ENCODE assay signal across 22 mouse cellular contexts in genomic region chr1:106362841-106363604, GRCm38 (mm10).
A peak's percentile ranks its signal among the peaks of the same experiment; 100 is the strongest.
DNase-seq lines count a peak whose midpoint lies in the region; ATAC-seq and TF ChIP-seq lines count a peak whose summit lies in the region.
"Had no signal": no experiment of that assay in that cellular context is flagged by ENCODE, and none has a peak within 500 bp of the region (broad histone marks: within the 10 kb centered on the region; RNA-seq: fewer than 3 reads in every experiment).

No protein-coding gene starts in this region.

- H3K36me3 ChIP-seq in kidney, embryonic 16.5 days (ENCODE audit: insufficient read depth, low read length): 0 out of 2 replicates have a peak, but pooled peaks cover 5% of the 10 kb centered on the region
- H3K36me3 ChIP-seq in G1E (replicated peaks): peaks cover 18% of the 10 kb centered on the region
- no peaks in the 10 kb centered on the region for H3K36me3 ChIP-seq in kidney, postnatal 0 days (ENCODE audit: insufficient read depth, low read length)
- H3K36me3 ChIP-seq: embryonic facial prominence, embryonic 12.5 days had no signal

- H3K9ac ChIP-seq in kidney, embryonic 16.5 days (replicated peaks; ENCODE audit: low read length): no peak overlapping the region
- no peak overlapping the region for H3K9ac ChIP-seq in kidney, postnatal 0 days (ENCODE audit: low read depth, low read length)
- H3K9ac ChIP-seq: embryonic facial prominence, embryonic 12.5 days; heart, embryonic 13.5 days; liver, embryonic 12.5 days; lung, embryonic 14.5 days had no signal

- no peak for TF ChIP-seq CTCF in gastrocnemius, adult 2 months (IDR thresholded peaks at IDR 0.05)
- TF ChIP-seq CTCF in G1E (IDR thresholded peaks at IDR 0.05; ENCODE audit: low read depth, low read length): no peak
- no peak for TF ChIP-seq CTCF in kidney, postnatal 0 days (IDR thresholded peaks at IDR 0.05; ENCODE audit: low read depth)

- H3K4me2 ChIP-seq in kidney, embryonic 16.5 days (replicated peaks; ENCODE audit: low read depth, low read length): no peak overlapping the region
- H3K4me2 ChIP-seq in kidney, postnatal 0 days (ENCODE audit: low read length): no peak overlapping the region
- H3K4me2 ChIP-seq: embryonic facial prominence, embryonic 12.5 days; heart, embryonic 13.5 days; liver, embryonic 12.5 days; lung, embryonic 14.5 days had no signal

- no peak for ATAC-seq in kidney, embryonic 16.5 days (ENCODE audit: low FRiP score, low TSS enrichment)
- 0 out of 2 replicates have a peak, but pooled peaks have one; percentile 8 for ATAC-seq in G1E (ENCODE audit: extremely low read depth, insufficient number of reproducible peaks, low FRiP score, poor library complexity, severe bottlenecking)
- peak; percentile 65; the same call in 1 of the 2 replicates for ATAC-seq in kidney, postnatal 0 days (replicated peaks; ENCODE audit: low FRiP score, low read depth)
- ATAC-seq in granulocyte monocyte progenitor cell, adult 5-6 weeks (replicated peaks; ENCODE audit: poor library complexity, severe bottlenecking): no peak
- ATAC-seq: activated CD4-positive, CD25-positive, alpha-beta regulatory T cell, adult 4 months; forebrain, embryonic 14.5 days; liver, embryonic 12.5 days; midbrain, embryonic 16.5 days had no signal

- no peaks in the 10 kb centered on the region for H3K9me3 ChIP-seq in kidney, embryonic 16.5 days (ENCODE audit: low read length)
- H3K9me3 ChIP-seq in G1E (replicated peaks): no peaks in the 10 kb centered on the region
- no peaks in the 10 kb centered on the region for H3K9me3 ChIP-seq in kidney, postnatal 0 days (replicated peaks; ENCODE audit: low read length)
- H3K9me3 ChIP-seq: embryonic facial prominence, embryonic 12.5 days; heart, embryonic 13.5 days; liver, embryonic 12.5 days had no signal

- H3K27ac ChIP-seq in gastrocnemius, adult 2 months: peak overlapping the region; percentile 7; the same call in 1 of the 2 replicates
- no peak overlapping the region for H3K27ac ChIP-seq in kidney, embryonic 16.5 days (ENCODE audit: low read length)
- no peak overlapping the region for H3K27ac ChIP-seq in kidney, postnatal 0 days
- H3K27ac ChIP-seq: embryonic facial prominence, embryonic 12.5 days; heart, embryonic 13.5 days; left cerebral cortex, adult 2 months; liver, embryonic 12.5 days had no signal

- 63% methylated on average over 3 of the region's 3 CpGs for WGBS in kidney, embryonic 16.5 days
- WGBS in kidney, postnatal 0 days: 55% methylated on average over 3 of the region's 3 CpGs

- H3K4me3 ChIP-seq in gastrocnemius, adult 2 months: no peak overlapping the region
- H3K4me3 ChIP-seq in kidney, embryonic 16.5 days (ENCODE audit: low read length): no peak overlapping the region
- no peak overlapping the region for H3K4me3 ChIP-seq in G1E (ENCODE audit: low read depth, low read length)
- no peak overlapping the region for H3K4me3 ChIP-seq in kidney, postnatal 0 days (replicated peaks; ENCODE audit: low read depth, low read length)
- H3K4me3 ChIP-seq: embryonic facial prominence, embryonic 12.5 days; erythroblast, embryonic 14.5 days; heart, embryonic 13.5 days; left cerebral cortex, adult 2 months; liver, embryonic 12.5 days had no signal

- no peaks in the 10 kb centered on the region for H3K4me1 ChIP-seq in kidney, embryonic 16.5 days (ENCODE audit: insufficient read depth, low read length)
- peaks cover 6% of the 10 kb centered on the region; the same call in 1 of the 2 replicates for H3K4me1 ChIP-seq in G1E (ENCODE audit: insufficient read depth, low read depth, low read length)
- no peaks in the 10 kb centered on the region for H3K4me1 ChIP-seq in kidney, postnatal 0 days (replicated peaks; ENCODE audit: insufficient read depth, low read length)
- H3K4me1 ChIP-seq: embryonic facial prominence, embryonic 12.5 days; liver, embryonic 12.5 days had no signal

- no peaks in the 10 kb centered on the region for H3K27me3 ChIP-seq in kidney, embryonic 16.5 days (ENCODE audit: insufficient read depth, low read length)
- no peaks in the 10 kb centered on the region for H3K27me3 ChIP-seq in G1E (ENCODE audit: insufficient read depth, low read length)
- no peaks in the 10 kb centered on the region for H3K27me3 ChIP-seq in kidney, postnatal 0 days (ENCODE audit: insufficient read depth, low read length)
- H3K27me3 ChIP-seq: embryonic facial prominence, embryonic 12.5 days; heart, embryonic 13.5 days; liver, embryonic 12.5 days had no signal

- intact Hi-C loops in gastrocnemius, adult 2 months (cut with DNase I): no loop called here

- DNase-seq in gastrocnemius, adult 2 months: no peak
- DNase-seq in gastrocnemius, postnatal 10 days: no peak
- DNase-seq in kidney, adult 18-20 months: peak; percentile 7
- no peak for DNase-seq in G1E (ENCODE audit: low spot score)
- DNase-seq in kidney, postnatal 0 days (ENCODE audit: low spot score): peak; percentile 45
- no peak for DNase-seq in right cerebral cortex, postnatal 25 days
- DNase-seq: adrenal gland, postnatal 10 days; cerebellum, adult 9-11 months; gastrocnemius, postnatal 25 days; layer of hippocampus, adult 9-11 months; left cerebral cortex, postnatal 4 days; lung, embryonic 14.5 days had no signal

Comparison
In these comparisons a context has a peak if more than half of its experiments do, and no peak if none do; other contexts are left out.
1. ATAC-seq: peak in G1E (single experiment) and kidney, postnatal 0 days (single experiment); none in kidney, embryonic 16.5 days (single experiment) and granulocyte monocyte progenitor cell, adult 5-6 weeks (single experiment).
2. DNase-seq: peak in kidney, adult 18-20 months (single experiment) and kidney, postnatal 0 days (single experiment); none in gastrocnemius, adult 2 months (single experiment), gastrocnemius, postnatal 10 days (single experiment), G1E (single experiment) and right cerebral cortex, postnatal 25 days (single experiment).